Mouse (Mus musculus) macrophage (primary cell): Measurements from ENCODE around the gene Cacna1d. TPM values are rescaled to one million over a fixed set of nuclear protein-coding genes. Genes with fewer than 3 reads are reported as not detected.
A peak's percentile ranks its signal among the peaks of the same experiment; 100 is the strongest.

Source experiments
- H3K27ac ChIP-seq: fragments of 350-480 bp; formaldehyde crosslinking; 2 replicates; pipeline ENCODE4 v1.9.0; 2021
- H3K36me3 ChIP-seq: fragments of 350-480 bp; formaldehyde crosslinking; 2 replicates; pipeline ENCODE4 v1.9.0; 2021; ENCODE audit errors: inconsistent target
- H3K4me3 ChIP-seq: fragments of 350-480 bp; formaldehyde crosslinking; 2 replicates; pipeline ENCODE4 v1.9.0; 2021; ENCODE audit errors: inconsistent target
- H3K79me2 ChIP-seq: fragments of 350-480 bp; formaldehyde crosslinking; 2 replicates; pipeline ENCODE4 v1.9.0; 2021; ENCODE audit errors: inconsistent target
- WGBS: methylation state at CpG from one replicate; pipeline ENCODE4 v1.1.7; 2026; ENCODE audit warnings: inconsistent platforms; ENCODE audit not compliant: missing documents; 5-methylcytosine and 5-hydroxymethylcytosine counted together
- polyA plus RNA-seq: library from polyadenylated mRNA; stranded (reverse); fragments of 250-400 nt; gene quantifications from 3 replicates; pipeline ENCODE4 v1.2.4, GENCODE M21; 2018; ENCODE audit warnings: inconsistent platforms

Gene Cacna1d
- polyA plus RNA-seq, 1 experiment from 2014 or later, result 2.5 TPM

- 6% methylated on average over 7 of the region's 7 CpGs for whole genome bisulfite sequencing
- 0 out of 2 replicates have a peak overlapping the region, but pooled peaks have one; percentile 12 for H3K27ac ChIP-seq
- no peaks in the 10 kb centered on the region for H3K79me2 ChIP-seq
- no peak overlapping the region for H3K4me3 ChIP-seq
- no peaks in the 10 kb centered on the region for H3K36me3 ChIP-seq
These were observed 466.9 kb downstream of the Cacna1d start for GRCm38 (mm10) chr14:30024387-30024786.

GRCm38 (mm10) chr14:30022471-30022870 is 468.8 kb downstream of the Cacna1d start:
- no peaks in the 10 kb centered on the region for H3K79me2 ChIP-seq
- WGBS, result 38% methylated on average over 6 of the region's 6 CpGs
- H3K36me3 ChIP-seq, result no peaks in the 10 kb centered on the region
- no peak overlapping the region for H3K4me3 ChIP-seq
- H3K27ac ChIP-seq, result no peak overlapping the region

- H3K27ac ChIP-seq, result no peak overlapping the region
- no peaks in the 10 kb centered on the region for H3K79me2 ChIP-seq
- 33% methylated on average over 9 of the region's 9 CpGs for WGBS
- no peak overlapping the region for H3K4me3 ChIP-seq
- no peaks in the 10 kb centered on the region for H3K36me3 ChIP-seq
These were observed 471.3 kb downstream of the Cacna1d start for GRCm38 (mm10) chr14:30019792-30020575.

GRCm38 (mm10) chr14:30019375-30019774 is 471.9 kb downstream of the Cacna1d start:
- WGBS, result 80% methylated on average over 8 of the region's 8 CpGs
- no peak overlapping the region for H3K27ac ChIP-seq

GRCm38 (mm10) chr14:30018846-30019245 is 472.4 kb downstream of the Cacna1d start:
- no peaks in the 10 kb centered on the region for H3K79me2 ChIP-seq
- no peak overlapping the region for H3K27ac ChIP-seq
- WGBS, result 97% methylated on average over 6 of the region's 6 CpGs
- no peaks in the 10 kb centered on the region for H3K36me3 ChIP-seq
- H3K4me3 ChIP-seq, result no peak overlapping the region

More at GRCm38 (mm10) chr14:30019375-30019774, 471.9 kb downstream of the Cacna1d start:
- Histone ChIP-seq H3K79me2 (no peaks in the 10 kb centered on the region), H3K36me3 (no peaks in the 10 kb centered on the region), H3K4me3 (no peak overlapping the region)

- Histone ChIP-seq H3K79me2 (no peaks in the 10 kb centered on the region), H3K4me3 (no peak overlapping the region), H3K27ac (no peak overlapping the region), H3K36me3 (no peaks in the 10 kb centered on the region)
- 96% methylated on average over 4 of the region's 4 CpGs for WGBS
These were observed 472.8 kb downstream of the Cacna1d start for GRCm38 (mm10) chr14:30018463-30018801.

- Histone ChIP-seq H3K4me3 (no peak overlapping the region), H3K36me3 (no peaks in the 10 kb centered on the region), H3K79me2 (no peaks in the 10 kb centered on the region), H3K27ac (no peak overlapping the region)
- 90% methylated on average over 8 of the region's 8 CpGs for WGBS
These were observed 473.3 kb downstream of the Cacna1d start for GRCm38 (mm10) chr14:30017794-30018462.

GRCm38 (mm10) chr14:30016666-30017065 is 474.6 kb downstream of the Cacna1d start:
- Histone ChIP-seq H3K4me3 (no peak overlapping the region), H3K27ac (no peak overlapping the region), H3K79me2 (no peaks in the 10 kb centered on the region), H3K36me3 (no peaks in the 10 kb centered on the region)
- 50% methylated on average over 5 of the region's 5 CpGs for WGBS

- WGBS, result 60% methylated on average over 1 of the region's 1 CpGs
- Histone ChIP-seq H3K79me2 (no peaks in the 10 kb centered on the region), H3K27ac (no peak overlapping the region), H3K36me3 (no peaks in the 10 kb centered on the region), H3K4me3 (no peak overlapping the region)
These were observed 476.2 kb downstream of the Cacna1d start for GRCm38 (mm10) chr14:30015008-30015407.

- H3K36me3 ChIP-seq, result no peaks in the 10 kb centered on the region
- H3K4me3 ChIP-seq, result no peak overlapping the region
- 18% methylated on average over 10 of the region's 10 CpGs for WGBS
- no peaks in the 10 kb centered on the region for H3K79me2 ChIP-seq
- no peak overlapping the region for H3K27ac ChIP-seq
These were observed 476.8 kb downstream of the Cacna1d start for GRCm38 (mm10) chr14:30014487-30014886.

- no peak overlapping the region for H3K27ac ChIP-seq
These were observed 479.2 kb downstream of the Cacna1d start for GRCm38 (mm10) chr14:30011886-30012560.

GRCm38 (mm10) chr14:30009864-30010560 is 481.2 kb downstream of the Cacna1d start:
- no peak overlapping the region for H3K4me3 ChIP-seq
- WGBS, result 61% methylated on average over 10 of the region's 10 CpGs
- no peak overlapping the region for H3K27ac ChIP-seq

More at GRCm38 (mm10) chr14:30011886-30012560, 479.2 kb downstream of the Cacna1d start:
- no peak overlapping the region for H3K4me3 ChIP-seq
- no peaks in the 10 kb centered on the region for H3K36me3 ChIP-seq
- no peaks in the 10 kb centered on the region for H3K79me2 ChIP-seq
- 87% methylated on average over 10 of the region's 10 CpGs for WGBS

GRCm38 (mm10) chr14:30008733-30009575 is 482.3 kb downstream of the Cacna1d start, which contains the start of the genes Il17rb and Chdh:
TSS of gene Il17rb (minus strand) at chr14:30008896.
TSS of gene Chdh (plus strand) at chr14:30009023.
- no peak within 1 kb of the TSS for H3K4me3 ChIP-seq
- H3K36me3 ChIP-seq, result no peaks in the 10 kb centered on the region
- H3K79me2 ChIP-seq, result no peaks in the 10 kb centered on the region
- WGBS, result 9% methylated on average over 53 of the region's 54 CpGs
- no peak within 1 kb of the TSS for H3K27ac ChIP-seq

More at GRCm38 (mm10) chr14:30009864-30010560, 481.2 kb downstream of the Cacna1d start:
- H3K36me3 ChIP-seq, result no peaks in the 10 kb centered on the region
- H3K79me2 ChIP-seq, result no peaks in the 10 kb centered on the region

- H3K27ac ChIP-seq, result no peak overlapping the region
- H3K4me3 ChIP-seq, result no peak overlapping the region
- peaks cover 19% of the 10 kb centered on the region for H3K36me3 ChIP-seq
- WGBS, result 85% methylated on average over 3 of the region's 3 CpGs
- H3K79me2 ChIP-seq, result no peaks in the 10 kb centered on the region
These were observed 491.8 kb downstream of the Cacna1d start for GRCm38 (mm10) chr14:29999475-29999811.
